In genomic region chr1:34273922-34274321, GRCm38 (mm10) we compare ENCODE assay signal across 35 mouse cellular contexts.
"Had no signal": no experiment of that assay in that cellular context is flagged by ENCODE, and none has a peak within 500 bp of the region (broad histone marks: within the 10 kb centered on the region; RNA-seq: fewer than 3 reads in every experiment).

No protein-coding gene starts in this region.

- H3K9me3 ChIP-seq: heart, embryonic 10.5 days; heart, embryonic 12.5 days; heart, embryonic 13.5 days; heart, embryonic 15.5 days; hindbrain, embryonic 10.5 days; hindbrain, embryonic 12.5 days; hindbrain, embryonic 13.5 days; hindbrain, embryonic 15.5 days; intestine, embryonic 15.5 days; kidney, embryonic 15.5 days had no signal

- H3K9ac ChIP-seq: heart, embryonic 12.5 days; heart, embryonic 13.5 days; heart, embryonic 15.5 days; hindbrain, embryonic 12.5 days; hindbrain, embryonic 13.5 days; hindbrain, embryonic 14.5 days; hindbrain, embryonic 15.5 days; intestine, embryonic 15.5 days; kidney, embryonic 15.5 days had no signal

- ATAC-seq: hindbrain, embryonic 16.5 days; hindbrain, postnatal 0 days; inflammation-experienced regulatory T-cells, adult 6 months; intestine, embryonic 15.5 days; intestine, embryonic 16.5 days; intestine, postnatal 0 days had no signal

- H3K4me2 ChIP-seq: heart, embryonic 11.5 days; heart, embryonic 12.5 days; heart, embryonic 13.5 days; heart, embryonic 15.5 days; hindbrain, embryonic 12.5 days; hindbrain, embryonic 13.5 days; hindbrain, embryonic 14.5 days; hindbrain, embryonic 15.5 days; intestine, embryonic 15.5 days; kidney, embryonic 15.5 days had no signal

- H3K27ac ChIP-seq: heart, embryonic 10.5 days; heart, embryonic 13.5 days; heart, embryonic 15.5 days; hindbrain, embryonic 10.5 days; hindbrain, embryonic 12.5 days; hindbrain, embryonic 13.5 days; hindbrain, embryonic 14.5 days; hindbrain, embryonic 15.5 days; hindbrain, postnatal 0 days; intestine, embryonic 15.5 days; kidney, embryonic 15.5 days; kidney, postnatal 0 days; layer of hippocampus, adult 2 months; left cerebral cortex, adult 2 months had no signal

- DNase-seq: heart, postnatal 10 days; heart, postnatal 14 days; heart, postnatal 36 days; kidney, adult 11 months; kidney, adult 18-20 months; kidney, adult 2 months; kidney, adult 8-10 months; kidney, adult 9 months; kidney, postnatal 10 days; kidney, postnatal 14 days; kidney, postnatal 25 days; kidney, postnatal 36 days; kidney, postnatal 4 days; layer of hippocampus, adult 9-11 months; layer of hippocampus, postnatal 36 days had no signal

- H3K27me3 ChIP-seq: heart, embryonic 12.5 days; heart, embryonic 13.5 days; heart, embryonic 15.5 days; hindbrain, embryonic 12.5 days; hindbrain, embryonic 13.5 days; hindbrain, embryonic 15.5 days; intestine, embryonic 15.5 days; kidney, embryonic 15.5 days had no signal

- H3K4me3 ChIP-seq: heart, embryonic 10.5 days; heart, embryonic 12.5 days; heart, embryonic 13.5 days; heart, embryonic 15.5 days; hindbrain, embryonic 10.5 days; hindbrain, embryonic 12.5 days; hindbrain, embryonic 13.5 days; hindbrain, embryonic 15.5 days; intestine, embryonic 15.5 days; kidney, embryonic 15.5 days; layer of hippocampus, adult 2 months; left cerebral cortex, adult 2 months had no signal

- H3K4me1 ChIP-seq: hindbrain, embryonic 10.5 days; hindbrain, embryonic 12.5 days; hindbrain, embryonic 13.5 days; hindbrain, embryonic 15.5 days; intestine, embryonic 15.5 days; kidney, embryonic 15.5 days had no signal
